Mouse (Mus musculus) lung, embryonic 14.5 days (tissue): ENCODE data around the gene Gramd1a. TPM values are rescaled to one million over a fixed set of nuclear protein-coding genes. Genes with fewer than 3 reads are reported as not detected.
A peak's percentile ranks its signal among the peaks of the same experiment; 100 is the strongest.

Source experiments
- ATAC-seq: fragments of 200-750 bp; cut with Nextera tagmentation; 2 replicates; pipeline ENCODE4 v1.8.0; 2017; ENCODE audit warnings: mild to moderate bottlenecking, moderate TSS enrichment, moderate library complexity; ENCODE audit not compliant: insufficient read depth
- DNase-seq: peaks from one replicate; pipeline ENCODE4 v3.0.0-alpha.2; 2015
- H3K27ac ChIP-seq: fragments of 300-500 bp; sonication (generic); 2 replicates; pipeline ENCODE4 v1.5.1; 2014; ENCODE audit warnings: low read depth, mild to moderate bottlenecking, moderate library complexity
- H3K27me3 ChIP-seq: fragments of 300-500 bp; sonication (generic); 2 replicates; pipeline ENCODE4 v1.6.1; 2014; ENCODE audit warnings: low read length, control low read depth; ENCODE audit not compliant: insufficient read depth
- H3K36me3 ChIP-seq: fragments of 300-500 bp; sonication (generic); 2 replicates; pipeline ENCODE4 v1.6.1; 2014; ENCODE audit warnings: control low read depth; ENCODE audit not compliant: insufficient read depth
- H3K4me1 ChIP-seq: fragments of 300-500 bp; sonication (generic); 2 replicates; pipeline ENCODE4 v1.6.1; 2014; ENCODE audit warnings: antibody characterized with exemption, control low read depth; ENCODE audit not compliant: insufficient read depth
- H3K4me2 ChIP-seq: fragments of 300-500 bp; sonication (generic); 2 replicates; pipeline ENCODE4 v1.6.1; 2014; ENCODE audit warnings: mild to moderate bottlenecking
- H3K4me3 ChIP-seq: fragments of 300-500 bp; sonication (generic); 2 replicates; pipeline ENCODE4 v1.5.1; 2014; ENCODE audit warnings: low read depth, low read length
- H3K9ac ChIP-seq: fragments of 300-500 bp; sonication (generic); 2 replicates; pipeline ENCODE4 v1.6.1; 2014
- H3K9me3 ChIP-seq: fragments of 300-500 bp; sonication (generic); 2 replicates; pipeline ENCODE4 v1.6.1; 2016; ENCODE audit warnings: low read depth, low read length, control low read depth
- CTCF ChIP-seq: IDR thresholded peaks from 2 replicates; pipeline ENCODE4 v1.5.1; 2016; ENCODE audit warnings: antibody characterized with exemption, low read depth
- WGBS: fragments of 180-500 bp; shearing (Covaris S2); extraction: QIAGEN DNeasy Blood & Tissue Kit; methylation state at CpG from one replicate; pipeline ENCODE4 v1.1.7; 2014; 5-methylcytosine and 5-hydroxymethylcytosine counted together
- polyA plus RNA-seq: library from polyadenylated mRNA; unstranded; fragments of >200 nt; fragmentation: Nextera tagmentation; extraction: Ambion mirVana; gene quantifications from 2 replicates; pipeline ENCODE4 v1.2.1, GENCODE M21; 2014

The Gramd1a gene
- polyA plus RNA-seq, 1 experiment from 2014 or later, result 67.2 TPM

DNA sequence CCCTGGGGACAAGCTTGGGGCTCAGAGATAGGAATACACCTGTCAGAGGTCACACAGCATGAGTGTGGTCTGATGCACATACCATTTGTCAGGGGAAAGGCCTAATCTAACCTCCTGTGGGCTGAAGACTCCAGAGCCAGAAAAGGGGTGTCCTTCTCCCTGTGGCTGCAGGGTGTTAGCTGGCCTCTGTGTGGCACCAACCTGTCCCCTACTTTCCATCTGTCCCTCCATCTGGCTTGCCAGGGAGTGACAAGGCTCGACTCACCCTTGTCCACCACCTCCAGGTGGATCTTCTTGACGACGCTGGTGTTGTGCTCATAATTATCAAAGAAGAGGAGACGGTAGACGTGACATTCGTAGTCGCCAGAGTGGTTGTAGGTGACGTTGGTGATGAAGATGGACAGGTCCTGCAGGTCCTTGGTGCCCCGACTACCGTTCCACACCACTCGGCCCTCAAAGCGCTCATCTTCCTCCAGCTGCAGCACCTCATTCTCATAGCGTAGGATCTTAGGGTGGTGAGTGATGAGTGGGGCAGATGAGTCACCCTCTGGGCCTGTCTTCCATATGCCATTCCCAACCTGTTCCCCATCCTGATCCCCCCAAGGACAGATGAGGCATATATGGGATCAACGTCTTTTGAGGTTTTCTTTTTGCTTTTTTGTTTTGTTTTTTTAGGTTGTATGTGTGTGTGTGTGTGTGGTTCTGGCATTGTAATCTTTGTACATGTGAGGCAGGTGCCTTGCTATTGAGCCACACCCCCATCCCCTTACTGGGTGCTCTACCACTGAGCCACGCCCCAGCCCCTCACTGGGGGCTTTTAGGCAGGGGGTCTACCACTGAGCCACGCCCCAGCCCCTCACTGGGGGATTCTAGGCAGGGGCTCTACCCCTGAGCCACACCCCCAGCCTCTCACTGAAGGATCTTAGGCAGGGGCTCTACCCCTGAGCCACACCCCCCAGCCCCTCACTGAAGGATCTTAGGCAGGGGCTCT is 32.8 kb downstream of the Gramd1a start:
- 83% methylated on average over 16 of the region's 16 CpGs for WGBS
- no peak overlapping the region for H3K4me2 ChIP-seq
- no peak overlapping the region for H3K9ac ChIP-seq
- H3K27ac ChIP-seq, result no peak overlapping the region
- TF ChIP-seq CTCF, result no peak
- H3K4me3 ChIP-seq, result no peak overlapping the region
- H3K4me1 ChIP-seq, result no peaks in the 10 kb centered on the region
- peaks cover 27% of the 10 kb centered on the region for H3K27me3 ChIP-seq
- no peak for DNase-seq
- H3K36me3 ChIP-seq, result no peaks in the 10 kb centered on the region
- ATAC-seq, result no peak
- H3K9me3 ChIP-seq, result no peaks in the 10 kb centered on the region

DNA sequence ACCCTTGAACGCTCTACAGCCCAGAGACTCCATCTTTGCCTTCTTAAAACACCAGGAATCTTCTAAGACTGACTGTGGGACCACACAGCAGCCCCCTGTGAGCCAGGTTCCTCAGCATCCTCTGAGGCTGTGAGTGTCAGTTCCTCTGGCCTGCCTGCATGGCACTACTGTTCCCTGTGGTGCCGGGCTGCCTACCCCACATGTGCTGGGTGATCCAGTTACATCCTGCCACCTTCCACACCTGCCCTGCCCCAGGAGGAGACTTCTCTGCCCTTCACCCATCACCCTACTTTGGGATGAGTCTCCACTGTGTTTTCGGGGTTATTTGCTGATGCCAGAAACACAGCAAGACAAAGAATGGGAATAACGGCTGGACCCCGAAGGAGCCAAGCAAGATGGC is 36.1 kb downstream of the Gramd1a start:
- Histone ChIP-seq H3K9ac (no peak overlapping the region), H3K4me2 (no peak overlapping the region), H3K27me3 (0 out of 2 replicates have a peak, but pooled peaks cover 2% of the 10 kb centered on the region), H3K27ac (no peak overlapping the region), H3K4me3 (no peak overlapping the region), H3K9me3 (no peaks in the 10 kb centered on the region), H3K4me1 (peaks cover 8% of the 10 kb centered on the region), H3K36me3 (no peaks in the 10 kb centered on the region)
- ATAC-seq, result no peak
- no peak for DNase-seq
- TF ChIP-seq CTCF, result no peak
- 79% methylated on average over 5 of the region's 5 CpGs for WGBS

DNA sequence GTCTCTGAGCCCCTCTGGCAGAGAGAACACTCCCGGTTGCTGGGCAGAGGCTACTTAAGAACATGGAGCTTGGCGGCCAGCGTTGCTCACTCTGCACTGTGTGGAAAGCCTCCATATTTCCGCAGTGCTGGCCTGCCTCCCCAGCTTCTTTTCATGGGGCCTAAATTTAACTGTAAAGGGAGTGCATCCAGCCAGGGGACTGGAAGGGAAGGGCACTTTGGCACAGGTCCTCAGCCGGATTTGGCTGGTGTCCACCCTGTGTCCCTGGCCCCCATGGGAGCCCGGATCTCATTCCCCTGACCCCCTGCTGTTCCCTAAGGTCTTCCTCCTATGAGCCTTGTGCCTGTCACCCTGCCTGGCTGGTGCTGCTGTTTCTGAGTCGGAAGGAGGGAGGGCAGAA is 37.2 kb downstream of the Gramd1a start:
- ATAC-seq (no peak), DNase-seq (no peak)
- no peak for TF ChIP-seq CTCF
- Histone ChIP-seq H3K27ac (no peak overlapping the region), H3K9ac (no peak overlapping the region), H3K4me3 (no peak overlapping the region), H3K4me1 (peaks cover 8% of the 10 kb centered on the region), H3K27me3 (no peaks in the 10 kb centered on the region), H3K9me3 (no peaks in the 10 kb centered on the region), H3K4me2 (no peak overlapping the region), H3K36me3 (no peaks in the 10 kb centered on the region)
- WGBS, result 74% methylated on average over 7 of the region's 7 CpGs

DNA sequence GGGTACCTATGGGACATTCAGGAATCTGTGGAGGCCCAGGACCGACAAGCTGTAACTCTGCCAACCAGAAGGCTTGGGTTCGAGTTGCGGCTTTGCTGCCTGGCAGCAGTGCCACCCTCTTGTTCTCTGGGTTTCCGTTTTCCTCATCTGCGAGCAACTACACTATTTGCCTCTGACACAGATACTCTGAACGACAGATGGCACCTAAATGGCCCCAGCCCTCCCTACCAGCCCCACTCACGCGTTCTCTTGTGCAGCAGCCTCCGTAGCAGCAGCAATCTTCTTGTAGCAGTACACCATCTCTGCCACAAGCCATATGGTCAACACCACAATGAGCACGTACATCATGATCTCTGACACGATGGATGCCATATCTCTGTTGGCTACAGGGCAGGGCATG is 38.2 kb downstream of the Gramd1a start:
- Histone ChIP-seq H3K27ac (no peak overlapping the region), H3K4me3 (no peak overlapping the region), H3K4me1 (peaks cover 8% of the 10 kb centered on the region), H3K27me3 (no peaks in the 10 kb centered on the region), H3K36me3 (no peaks in the 10 kb centered on the region), H3K4me2 (no peak overlapping the region), H3K9ac (no peak overlapping the region), H3K9me3 (no peaks in the 10 kb centered on the region)
- ATAC-seq (no peak), DNase-seq (no peak)
- 84% methylated on average over 11 of the region's 11 CpGs for WGBS
- TF ChIP-seq CTCF, result no peak

DNA sequence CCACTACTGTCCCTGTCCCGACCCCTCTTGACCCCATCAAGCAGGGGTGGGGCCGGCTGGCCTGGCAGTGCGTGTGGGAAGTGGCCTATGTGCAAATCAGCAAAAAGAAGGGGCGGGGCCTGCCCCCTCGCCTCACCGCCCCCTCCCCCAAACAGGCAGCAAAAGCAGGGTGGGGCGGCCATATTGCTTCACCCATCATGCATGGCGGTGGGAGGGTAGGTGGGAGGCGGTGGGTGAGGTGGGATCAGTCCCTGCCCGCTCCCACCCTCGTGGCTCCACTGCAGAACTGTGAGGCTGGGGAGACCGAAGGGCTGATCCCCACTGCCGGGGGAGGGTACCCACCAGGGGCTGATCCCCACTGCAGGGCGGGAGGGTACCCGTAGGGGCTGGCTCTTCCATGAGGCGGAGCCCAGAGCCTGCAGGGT is 39.0 kb downstream of the Gramd1a start:
- Histone ChIP-seq H3K27me3 (no peaks in the 10 kb centered on the region), H3K4me1 (peaks cover 8% of the 10 kb centered on the region), H3K9me3 (no peaks in the 10 kb centered on the region), H3K4me3 (no peak overlapping the region), H3K27ac (no peak overlapping the region), H3K4me2 (no peak overlapping the region), H3K9ac (no peak overlapping the region), H3K36me3 (no peaks in the 10 kb centered on the region)
- DNase-seq, result no peak
- WGBS, result 50% methylated on average over 14 of the region's 16 CpGs
- no peak for TF ChIP-seq CTCF
- no peak for ATAC-seq

DNA sequence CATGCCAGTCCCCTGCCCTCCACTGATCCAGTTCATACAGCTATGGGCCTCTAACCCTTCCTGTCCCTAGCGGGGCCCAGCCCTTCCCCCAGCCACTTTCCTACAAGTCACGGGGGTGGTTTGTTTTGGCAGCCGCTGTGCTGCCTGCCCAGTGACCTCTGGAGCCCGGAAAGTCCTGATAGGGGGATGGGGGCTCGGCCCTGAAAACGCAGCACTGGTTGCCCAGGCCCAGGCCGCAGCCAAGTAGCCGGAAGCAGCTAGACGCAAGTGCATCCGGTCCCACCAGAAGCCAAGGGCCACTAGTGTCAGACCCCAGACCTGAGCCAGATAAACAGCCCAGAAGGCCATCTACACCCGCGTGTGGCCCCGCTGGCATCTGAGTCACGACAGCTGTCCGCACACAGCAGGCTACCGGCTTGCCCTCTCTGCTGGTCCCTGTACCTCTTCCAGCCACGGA is 40.1 kb downstream of the Gramd1a start:
- 14% methylated on average over 17 of the region's 17 CpGs for WGBS
- peaks cover 8% of the 10 kb centered on the region for H3K4me1 ChIP-seq
- TF ChIP-seq CTCF, result no peak
- peak; percentile 61 for DNase-seq
- peak overlapping the region; percentile 23; the same call in 1 of the 2 replicates for H3K9ac ChIP-seq
- no peak overlapping the region for H3K4me3 ChIP-seq
- H3K27me3 ChIP-seq, result no peaks in the 10 kb centered on the region
- peak overlapping the region; percentile 52 for H3K4me2 ChIP-seq
- H3K9me3 ChIP-seq, result no peaks in the 10 kb centered on the region
- peak; percentile 58 for ATAC-seq
- H3K27ac ChIP-seq, result peak overlapping the region; percentile 65
- H3K36me3 ChIP-seq, result no peaks in the 10 kb centered on the region

DNA sequence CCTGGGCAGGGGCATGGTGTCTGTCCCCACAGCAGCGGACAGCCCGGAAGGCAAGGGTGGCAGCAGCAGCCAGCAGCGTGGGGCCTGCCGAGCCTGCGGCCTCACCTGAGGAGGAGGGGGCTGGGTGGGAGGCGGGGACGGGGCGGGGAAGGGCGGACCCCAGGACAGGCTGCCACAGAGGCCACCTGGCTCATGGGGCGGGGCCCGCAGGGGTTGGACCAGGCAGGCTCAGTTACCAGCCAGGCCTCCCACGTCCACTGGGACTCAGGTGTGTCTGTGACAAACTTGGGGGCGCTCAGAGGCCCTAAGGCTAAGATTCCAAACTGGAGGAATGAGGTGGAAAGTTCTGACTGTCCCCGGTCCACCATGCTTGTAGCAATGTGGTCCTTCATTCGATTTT is 40.5 kb downstream of the Gramd1a start, which contains the start of gene Hpn:
Gene Hpn (minus strand): TSS at position 109 of the 400 bp plus-strand sequence.
- 25% methylated on average over 14 of the region's 15 CpGs for WGBS
- H3K9me3 ChIP-seq, result no peaks in the 10 kb centered on the region
- no peaks in the 10 kb centered on the region for H3K27me3 ChIP-seq
- peak within 1 kb of the TSS; percentile 65 for H3K27ac ChIP-seq
- no peaks in the 10 kb centered on the region for H3K36me3 ChIP-seq
- peak within 1 kb of the TSS; percentile 42 for H3K9ac ChIP-seq
- H3K4me1 ChIP-seq, result peaks cover 8% of the 10 kb centered on the region
- ATAC-seq (peak; percentile 79), DNase-seq (peak; percentile 44)
- H3K4me2 ChIP-seq, result peak within 1 kb of the TSS; percentile 52
- peak within 1 kb of the TSS; percentile 22 for H3K4me3 ChIP-seq
- TF ChIP-seq CTCF, result no peak
